Mouse (Mus musculus) kidney, embryonic 15.5 days (tissue): ENCODE measurements around the gene Ppp1r9b. TPM values are rescaled to one million over a fixed set of nuclear protein-coding genes. Genes with fewer than 3 reads are reported as not detected.
"Not testable (repeated sequence)": the region's sequence is repeated elsewhere in the genome, so short reads cannot be mapped to it uniquely, and the experiment has no call there.

Experiments
- ATAC-seq: fragments of 200-750 bp; cut with Nextera tagmentation; replicated peaks from 2 replicates; pipeline ENCODE4 v1.8.0; 2017; ENCODE audit warnings: moderate TSS enrichment; ENCODE audit not compliant: low FRiP score
- H3K27ac ChIP-seq: fragments of 300-500 bp; sonication (generic); 2 replicates; pipeline ENCODE4 v1.5.1; 2015; ENCODE audit warnings: mild to moderate bottlenecking, inconsistent platforms
- H3K27me3 ChIP-seq: fragments of 300-500 bp; sonication (generic); 2 replicates; pipeline ENCODE4 v1.6.1; 2015; ENCODE audit warnings: inconsistent platforms
- H3K36me3 ChIP-seq: fragments of 300-500 bp; sonication (generic); 2 replicates; pipeline ENCODE4 v1.6.1; 2015; ENCODE audit warnings: inconsistent platforms
- H3K4me1 ChIP-seq: fragments of 300-500 bp; sonication (generic); 2 replicates; pipeline ENCODE4 v1.6.1; 2015; ENCODE audit warnings: inconsistent platforms
- H3K4me2 ChIP-seq: fragments of 300-500 bp; sonication (generic); 2 replicates; pipeline ENCODE4 v1.6.1; 2015; ENCODE audit warnings: moderate library complexity, mild to moderate bottlenecking, inconsistent platforms
- H3K4me3 ChIP-seq: fragments of 300-500 bp; sonication (generic); replicated peaks from 2 replicates; pipeline ENCODE4 v1.5.1; 2015; ENCODE audit warnings: mild to moderate bottlenecking, inconsistent platforms
- H3K9ac ChIP-seq: fragments of 300-500 bp; sonication (generic); 2 replicates; pipeline ENCODE4 v1.6.1; 2015; ENCODE audit warnings: mild to moderate bottlenecking, inconsistent platforms
- H3K9me3 ChIP-seq: fragments of 300-500 bp; sonication (generic); replicated peaks from 2 replicates; pipeline ENCODE4 v1.6.1; 2016; ENCODE audit warnings: inconsistent platforms
- WGBS: fragments of 180-500 bp; shearing (Covaris S2); methylation state at CpG from one replicate; pipeline ENCODE4 v1.1.7; 2015; ENCODE audit warnings: mixed read lengths; 5-methylcytosine and 5-hydroxymethylcytosine counted together
- polyA plus RNA-seq: library from polyadenylated mRNA; unstranded; fragments of >200 nt; fragmentation: Nextera tagmentation; extraction: Ambion mirVana; gene quantifications from 2 replicates; pipeline ENCODE4 v1.2.1, GENCODE M21; 2015

The Ppp1r9b gene
- polyA plus RNA-seq, 1 experiment from 2014 or later, result 10.6 TPM

DNA sequence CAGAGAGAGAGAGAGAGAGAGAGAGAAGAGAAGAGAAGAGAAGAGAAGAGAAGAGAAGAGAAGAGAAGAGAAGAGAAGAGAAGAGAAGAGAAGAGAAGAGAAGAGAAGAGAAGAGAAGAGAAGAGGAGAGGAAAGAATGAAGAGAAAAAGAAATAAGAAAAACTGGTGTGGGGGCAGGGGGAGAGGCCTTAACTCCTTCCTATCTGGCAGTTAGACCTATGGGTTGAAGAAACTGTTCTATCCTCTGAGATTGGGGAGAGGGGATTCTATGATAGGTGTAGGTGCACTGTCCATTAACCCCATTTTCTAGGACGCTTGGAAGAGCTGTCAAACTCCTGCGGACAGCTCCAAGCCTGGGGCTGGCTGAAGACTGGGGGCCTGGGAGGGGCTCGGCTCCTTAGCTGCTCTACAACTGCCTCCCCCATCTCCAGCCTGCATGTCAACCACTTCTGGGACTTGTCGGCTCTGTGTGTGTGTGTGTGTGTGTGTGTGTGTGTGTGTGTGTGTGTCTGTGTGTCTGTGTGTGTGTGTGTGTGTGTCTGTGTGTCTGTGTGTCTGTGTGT, 20.1 kb downstream of the Ppp1r9b start:
- 9% methylated on average over 4 of the region's 4 CpGs for whole genome bisulfite sequencing
- H3K27ac ChIP-seq, result peak overlapping the region; percentile 61
- peaks cover 59% of the 10 kb centered on the region for H3K4me1 ChIP-seq
- H3K36me3 ChIP-seq, result peaks cover 26% of the 10 kb centered on the region
- H3K9me3 ChIP-seq, H3K27me3 ChIP-seq, ATAC-seq: not testable (repeated sequence)
- H3K4me2 ChIP-seq, result peak overlapping the region; percentile 90
- peak overlapping the region; percentile 65 for H3K4me3 ChIP-seq
- H3K9ac ChIP-seq, result peak overlapping the region; percentile 83

DNA sequence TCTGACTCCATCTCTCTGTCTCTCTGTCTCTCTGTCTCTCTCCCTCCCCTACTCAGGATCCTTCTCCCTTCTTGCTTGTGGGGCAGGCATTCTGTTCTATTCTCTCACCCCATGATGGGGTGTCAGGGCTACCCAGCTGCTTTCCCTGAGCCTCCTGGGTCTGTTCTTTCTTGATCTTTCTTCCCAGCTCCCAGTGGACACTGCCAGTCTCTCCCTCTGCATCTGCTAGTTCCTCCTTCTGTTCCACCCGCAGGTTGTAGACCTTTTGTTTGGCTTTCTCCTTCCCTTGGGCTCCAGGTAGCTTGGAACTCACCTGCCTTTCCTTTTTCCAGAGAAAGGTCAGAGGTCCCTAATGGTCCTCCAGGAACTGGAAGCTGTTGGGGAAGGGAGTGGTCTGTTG, 20.6 kb downstream of the Ppp1r9b start:
- WGBS, result 37% methylated on average over 1 of the region's 1 CpGs
- Histone ChIP-seq H3K4me2 (peak overlapping the region; percentile 90), H3K4me3 (peak overlapping the region; percentile 65)

DNA sequence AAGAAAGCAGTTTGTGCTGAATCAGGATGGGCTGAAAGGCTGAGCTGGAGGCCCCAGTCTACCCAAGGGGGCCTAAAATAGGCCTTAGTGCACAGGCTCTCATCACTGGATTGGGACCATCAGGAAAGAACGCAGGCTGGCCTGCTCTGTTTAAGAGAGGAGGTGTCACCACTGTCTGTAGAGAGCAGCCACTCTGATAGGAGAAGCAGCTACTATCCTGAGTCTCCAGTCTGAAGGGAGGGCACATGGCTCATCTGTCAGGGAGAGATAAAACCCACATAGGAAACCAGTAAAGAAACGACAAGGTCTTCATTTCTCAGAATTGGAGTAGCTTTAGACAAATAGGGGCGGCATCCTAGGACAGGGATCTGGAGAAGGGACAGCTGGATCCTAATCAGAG, 21.2 kb downstream of the Ppp1r9b start:
- ATAC-seq, result peak; percentile 61; the same call in 1 of the 2 replicates

More for the DNA sequence above, 20.6 kb downstream of the Ppp1r9b start:
- Histone ChIP-seq H3K4me1 (peaks cover 54% of the 10 kb centered on the region), H3K27me3 (no peaks in the 10 kb centered on the region), H3K9me3 (no peaks in the 10 kb centered on the region), H3K27ac (peak overlapping the region; percentile 22; the same call in 1 of the 2 replicates), H3K36me3 (peaks cover 30% of the 10 kb centered on the region), H3K9ac (no peak overlapping the region)
- no peak for ATAC-seq

DNA sequence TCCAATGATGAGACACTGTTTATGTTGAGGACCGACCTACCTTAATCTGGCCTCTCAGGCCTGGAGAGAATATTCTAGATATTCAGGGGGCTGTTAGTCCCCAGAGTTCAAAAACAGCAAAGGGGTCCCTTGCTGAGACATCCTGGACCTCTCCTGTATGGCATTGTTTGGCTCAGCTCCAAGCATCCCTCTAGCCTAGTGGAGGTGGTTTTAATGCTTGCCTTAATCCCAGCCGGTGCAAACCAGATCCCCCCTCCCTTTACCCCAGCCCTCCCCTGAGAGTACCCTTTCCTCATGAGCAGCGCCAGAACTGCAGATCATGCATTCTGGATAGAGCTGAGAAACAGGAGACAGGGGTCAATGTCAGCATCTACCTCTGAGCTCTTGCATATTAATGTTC, 21.7 kb downstream of the Ppp1r9b start:
- Histone ChIP-seq H3K4me1 (peaks cover 44% of the 10 kb centered on the region), H3K36me3 (peaks cover 38% of the 10 kb centered on the region), H3K27me3 (no peaks in the 10 kb centered on the region), H3K4me2 (no peak overlapping the region), H3K9ac (no peak overlapping the region), H3K9me3 (no peaks in the 10 kb centered on the region), H3K27ac (no peak overlapping the region), H3K4me3 (no peak overlapping the region)
- 54% methylated on average over 3 of the region's 3 CpGs for WGBS
- ATAC-seq, result no peak

More for the DNA sequence above, 21.2 kb downstream of the Ppp1r9b start:
- Histone ChIP-seq H3K9me3 (no peaks in the 10 kb centered on the region), H3K27ac (peak overlapping the region; percentile 22; the same call in 1 of the 2 replicates), H3K4me1 (peaks cover 48% of the 10 kb centered on the region), H3K9ac (no peak overlapping the region), H3K36me3 (peaks cover 37% of the 10 kb centered on the region), H3K4me2 (peak overlapping the region; percentile 90), H3K4me3 (no peak overlapping the region), H3K27me3 (no peaks in the 10 kb centered on the region)
- WGBS, result 48% methylated on average over 3 of the region's 3 CpGs

DNA sequence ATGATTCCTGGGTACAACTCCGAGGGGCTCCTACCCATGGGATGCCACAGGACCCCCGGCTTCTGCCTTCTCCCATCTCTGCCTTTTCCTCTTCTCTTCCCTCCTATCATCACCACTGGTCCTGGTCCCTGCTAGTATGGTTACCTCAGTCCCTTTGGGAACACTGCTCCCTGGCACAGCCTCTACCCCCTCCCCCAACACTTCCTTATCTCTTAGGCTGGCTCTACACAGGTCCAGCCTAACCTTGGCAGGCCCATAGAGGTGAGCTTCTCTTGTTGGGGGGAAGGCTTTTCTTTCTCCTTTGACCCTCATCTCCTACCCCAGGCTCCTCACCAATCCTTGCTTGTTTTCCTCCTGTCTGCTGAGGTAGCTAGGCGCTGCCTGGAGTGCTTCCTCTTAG, 24.6 kb downstream of the Ppp1r9b start:
- H3K4me2 ChIP-seq, result no peak overlapping the region
- ATAC-seq, result no peak
- no peaks in the 10 kb centered on the region for H3K27me3 ChIP-seq
- 88% methylated on average over 3 of the region's 3 CpGs for WGBS
- H3K36me3 ChIP-seq, result peaks cover 55% of the 10 kb centered on the region
- no peak overlapping the region for H3K4me3 ChIP-seq
- H3K9ac ChIP-seq, result no peak overlapping the region
- H3K4me1 ChIP-seq, result peaks cover 32% of the 10 kb centered on the region
- no peak overlapping the region for H3K27ac ChIP-seq
- no peaks in the 10 kb centered on the region for H3K9me3 ChIP-seq

DNA sequence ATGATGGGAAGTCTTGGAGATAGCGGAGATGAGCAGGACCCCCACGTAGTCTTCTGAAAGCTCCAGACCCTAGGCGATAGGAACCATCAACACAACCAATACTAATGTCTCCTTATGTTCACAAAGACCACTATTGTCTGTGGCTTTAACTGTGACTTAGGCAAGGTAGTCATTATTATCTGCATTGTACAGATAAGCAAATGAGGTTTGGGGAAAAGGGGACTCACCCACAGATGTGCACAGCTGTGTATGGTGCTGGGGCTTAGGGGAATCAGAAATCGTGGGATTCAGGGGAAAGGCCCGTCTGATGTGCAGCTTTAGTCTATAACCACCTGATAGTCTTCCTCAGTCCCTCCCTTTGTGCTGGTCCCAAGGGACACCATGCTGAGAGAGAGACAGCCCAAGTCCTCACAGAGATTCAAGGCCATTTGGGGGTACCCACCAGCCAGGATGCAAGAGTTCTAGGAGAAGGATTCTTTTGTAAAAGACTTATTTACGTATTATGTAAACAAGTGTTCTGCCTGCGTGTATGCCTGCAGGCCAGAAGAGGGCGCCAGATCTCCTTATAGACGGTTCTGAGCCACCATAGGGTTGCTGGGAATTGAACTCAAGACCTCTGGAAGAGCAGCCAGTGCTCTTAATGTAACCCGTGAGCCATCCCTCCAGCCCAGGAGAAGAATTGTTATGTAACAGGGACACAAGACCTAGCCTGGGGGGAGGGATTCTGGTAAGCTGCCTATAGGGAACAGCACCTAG, 31.6 kb downstream of the Ppp1r9b start:
- peaks cover 40% of the 10 kb centered on the region for H3K4me1 ChIP-seq
- ATAC-seq, result no peak

DNA sequence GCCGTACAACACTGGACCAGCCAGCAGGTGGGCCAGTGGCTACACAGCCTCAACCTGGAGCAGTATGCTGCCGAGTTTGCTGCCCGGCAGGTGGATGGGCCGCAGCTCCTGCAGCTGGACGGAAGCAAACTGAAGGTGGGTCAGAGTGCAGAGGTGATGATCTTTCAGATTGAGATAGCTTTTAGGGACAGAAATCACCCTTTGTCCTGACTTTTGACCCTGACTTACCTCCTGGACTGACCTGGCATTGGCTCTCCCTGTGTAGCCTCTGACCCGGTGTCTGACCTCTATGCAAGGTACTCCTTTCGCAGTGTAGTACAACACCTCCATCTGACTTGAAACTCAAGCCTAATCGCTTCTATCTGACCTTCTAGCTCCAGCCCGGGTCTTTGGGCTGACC, 32.6 kb downstream of the Ppp1r9b start:
- H3K9ac ChIP-seq, result no peak overlapping the region
- peaks cover 66% of the 10 kb centered on the region for H3K36me3 ChIP-seq
- H3K4me3 ChIP-seq, result no peak overlapping the region
- no peak overlapping the region for H3K27ac ChIP-seq
- no peak overlapping the region for H3K4me2 ChIP-seq
- 93% methylated on average over 9 of the region's 9 CpGs for WGBS
- no peaks in the 10 kb centered on the region for H3K9me3 ChIP-seq
- ATAC-seq, result no peak
- peaks cover 40% of the 10 kb centered on the region for H3K4me1 ChIP-seq
- H3K27me3 ChIP-seq, result no peaks in the 10 kb centered on the region

More for the DNA sequence above, 31.6 kb downstream of the Ppp1r9b start:
- Histone ChIP-seq H3K36me3 (peaks cover 65% of the 10 kb centered on the region), H3K9me3 (no peaks in the 10 kb centered on the region), H3K4me3 (no peak overlapping the region), H3K27ac (no peak overlapping the region), H3K27me3 (no peaks in the 10 kb centered on the region), H3K4me2 (no peak overlapping the region), H3K9ac (no peak overlapping the region)
- WGBS, result 84% methylated on average over 10 of the region's 10 CpGs

DNA sequence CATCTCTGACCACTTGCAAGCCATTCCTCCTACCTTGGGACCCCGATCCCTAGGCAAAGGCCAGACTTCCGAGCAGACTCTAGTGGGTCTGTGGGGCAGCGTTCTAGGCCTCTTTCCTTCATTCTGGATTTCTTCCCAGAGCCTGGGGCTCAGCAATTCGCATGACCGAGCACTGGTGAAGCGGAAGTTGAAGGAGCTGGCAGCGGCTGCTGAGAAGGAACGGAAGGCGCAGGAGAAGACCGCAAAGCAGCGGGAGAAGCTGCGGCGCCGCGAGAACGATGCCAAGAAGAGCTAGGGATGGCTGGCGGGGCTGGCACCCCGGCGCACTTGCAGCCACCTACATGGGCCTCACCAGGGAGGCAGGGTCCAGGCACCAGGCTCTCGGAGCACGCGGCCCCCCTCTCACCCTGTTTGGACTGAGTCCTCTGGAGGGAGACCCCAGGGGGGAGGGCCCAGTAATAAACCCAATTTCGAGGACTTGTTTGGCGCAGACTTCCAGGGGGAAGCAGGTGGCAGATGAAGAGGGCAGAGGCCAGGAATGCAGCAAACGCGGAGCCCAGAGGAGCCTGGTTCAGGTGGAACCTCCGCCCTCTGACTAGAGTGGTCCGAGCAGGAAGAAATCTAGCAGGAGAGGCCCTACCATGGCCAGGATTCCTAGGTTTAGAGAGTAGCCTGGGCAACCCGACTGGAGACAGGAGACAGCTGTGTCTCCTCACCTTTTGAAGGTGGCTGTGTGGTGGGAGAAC, 33.8 kb downstream of the Ppp1r9b start:
- H3K4me2 ChIP-seq, result no peak overlapping the region
- no peak overlapping the region for H3K9ac ChIP-seq
- no peak overlapping the region for H3K4me3 ChIP-seq
- 63% methylated on average over 29 of the region's 29 CpGs for whole genome bisulfite sequencing
- H3K4me1 ChIP-seq, result peaks cover 38% of the 10 kb centered on the region
- H3K27ac ChIP-seq, result peak overlapping the region; percentile 79
- peak; percentile 14; the same call in 1 of the 2 replicates for ATAC-seq
- H3K9me3 ChIP-seq, result no peaks in the 10 kb centered on the region
- peaks cover 67% of the 10 kb centered on the region for H3K36me3 ChIP-seq
- H3K27me3 ChIP-seq, result no peaks in the 10 kb centered on the region

DNA sequence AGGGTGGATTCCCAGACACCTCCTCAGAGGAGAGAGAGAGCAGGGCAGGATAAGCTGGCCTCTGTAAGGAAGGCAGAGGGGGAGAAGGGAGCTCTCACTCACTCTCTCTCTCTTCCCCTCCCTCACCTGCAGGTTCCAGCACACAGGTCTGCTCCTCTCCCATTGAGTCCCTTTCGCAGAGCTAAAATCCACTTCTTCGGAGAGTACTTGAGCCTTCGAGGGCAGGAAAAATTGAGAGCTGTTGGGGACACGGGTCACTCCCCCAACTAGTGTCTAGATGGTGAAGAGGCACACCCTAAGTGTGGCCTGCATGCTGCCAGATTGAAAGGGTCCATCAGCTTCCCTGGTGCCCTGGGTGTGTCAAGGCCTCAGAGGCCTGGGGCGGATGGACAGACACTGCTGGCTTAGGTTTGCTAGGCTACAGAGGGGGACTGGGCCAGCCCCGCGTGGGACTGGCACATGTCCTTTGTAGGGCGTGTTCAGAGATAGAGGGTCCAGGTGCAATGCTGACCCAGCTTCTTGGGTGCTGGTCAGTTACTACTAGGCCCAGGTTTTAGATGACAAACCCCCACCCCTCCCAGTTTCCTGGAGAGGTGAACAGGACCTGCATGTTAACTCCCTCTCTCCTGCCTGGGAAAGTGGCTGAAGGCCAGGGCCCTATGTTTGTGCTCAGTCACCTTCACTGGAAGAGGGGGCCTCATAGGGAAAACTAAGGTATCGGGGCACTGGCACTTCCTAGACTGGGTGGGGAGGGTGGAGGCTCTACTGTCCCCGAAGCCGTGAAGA, 34.6 kb downstream of the Ppp1r9b start:
- whole genome bisulfite sequencing, result 69% methylated on average over 11 of the region's 11 CpGs

DNA sequence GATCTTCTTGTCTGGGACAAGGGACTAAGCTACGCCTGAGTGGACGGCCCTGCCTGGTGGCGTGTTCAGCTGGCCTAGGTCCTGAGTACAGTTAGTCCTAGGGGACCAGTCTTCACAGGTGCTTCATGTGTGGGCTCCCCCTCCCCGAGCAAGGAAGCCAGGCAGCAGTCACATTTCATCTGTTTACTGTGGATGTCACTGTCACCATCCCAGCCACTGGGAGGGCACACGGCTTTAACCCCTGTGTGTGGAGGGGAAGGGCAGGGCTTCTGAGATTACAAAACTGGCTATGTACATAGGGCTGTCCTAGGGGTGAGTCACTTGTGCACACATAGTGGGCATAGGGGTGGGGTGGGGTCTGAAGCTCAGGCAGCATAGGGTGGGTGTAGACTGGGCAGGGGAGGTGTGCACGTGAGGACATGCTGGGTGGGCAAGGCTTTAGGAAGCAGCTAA, 35.3 kb downstream of the Ppp1r9b start:
- peaks cover 31% of the 10 kb centered on the region for H3K4me1 ChIP-seq
- peak overlapping the region; percentile 79 for H3K27ac ChIP-seq
- H3K36me3 ChIP-seq, result peaks cover 58% of the 10 kb centered on the region
- no peak overlapping the region for H3K4me2 ChIP-seq
- no peaks in the 10 kb centered on the region for H3K9me3 ChIP-seq
- H3K27me3 ChIP-seq, result no peaks in the 10 kb centered on the region
- no peak overlapping the region for H3K4me3 ChIP-seq
- ATAC-seq, result peak; percentile 57
- whole genome bisulfite sequencing, result 45% methylated on average over 6 of the region's 6 CpGs
- no peak overlapping the region for H3K9ac ChIP-seq

More for the DNA sequence above, 34.6 kb downstream of the Ppp1r9b start:
- Histone ChIP-seq H3K36me3 (peaks cover 60% of the 10 kb centered on the region), H3K4me3 (no peak overlapping the region), H3K4me1 (peaks cover 31% of the 10 kb centered on the region), H3K27ac (peak overlapping the region; percentile 79), H3K9ac (no peak overlapping the region), H3K4me2 (no peak overlapping the region), H3K27me3 (no peaks in the 10 kb centered on the region), H3K9me3 (no peaks in the 10 kb centered on the region)
- peak; percentile 27; the same call in 1 of the 2 replicates for ATAC-seq

DNA sequence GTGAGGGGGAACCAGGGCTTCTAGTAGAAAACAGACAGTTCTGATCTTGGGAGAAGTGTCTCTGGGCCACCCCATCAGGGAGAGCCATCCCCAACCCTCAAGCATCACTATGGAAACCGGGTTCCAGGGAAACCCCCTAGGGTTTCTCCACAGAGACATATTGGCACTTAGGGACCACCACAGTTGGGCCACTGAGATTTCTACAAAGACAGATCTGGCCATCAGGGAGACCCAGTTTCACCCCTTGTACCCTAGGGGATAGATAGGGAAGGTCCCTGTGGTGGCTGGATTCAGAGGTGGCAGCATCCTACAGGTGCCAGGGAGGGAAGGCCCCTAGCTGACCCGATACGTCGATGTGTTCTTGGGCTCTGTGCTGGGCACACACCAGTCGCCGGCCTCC, 36.0 kb downstream of the Ppp1r9b start:
- H3K4me3 ChIP-seq, result no peak overlapping the region
- 82% methylated on average over 6 of the region's 6 CpGs for WGBS
- peaks cover 56% of the 10 kb centered on the region for H3K36me3 ChIP-seq
- no peaks in the 10 kb centered on the region for H3K27me3 ChIP-seq
- no peak overlapping the region for H3K4me2 ChIP-seq
- no peak for ATAC-seq
- H3K9me3 ChIP-seq, result no peaks in the 10 kb centered on the region
- H3K9ac ChIP-seq, result no peak overlapping the region
- H3K27ac ChIP-seq, result 0 out of 2 replicates have a peak overlapping the region, but pooled peaks have one; percentile 79
- peaks cover 31% of the 10 kb centered on the region for H3K4me1 ChIP-seq
